Mouse (Mus musculus) heart, postnatal 0 days (tissue): ENCODE measurements at regions not wholly inside any gene's neighbourhood (a gene's known extent, or its start where the extent isn't known, plus 50 kb on each side); places are given as distances from the start of the nearest gene placed in this dataset.
A peak's percentile ranks its signal among the peaks of the same experiment; 100 is the strongest.

Source experiments
- ATAC-seq: fragments of 200-750 bp; cut with Nextera tagmentation; 2 replicates; pipeline ENCODE4 v1.8.0; 2017; ENCODE audit warnings: low read depth, moderate number of reproducible peaks, moderate library complexity; ENCODE audit not compliant: insufficient read depth
- DNase-seq: peaks from one replicate; pipeline ENCODE4 v3.0.0-alpha.2; 2016; ENCODE audit warnings: low spot score
- H3K27ac ChIP-seq: fragments of 300-500 bp; sonication (generic); 2 replicates; pipeline ENCODE4 v1.5.1; 2014; ENCODE audit warnings: low read depth, mild to moderate bottlenecking
- H3K27me3 ChIP-seq: fragments of 300-500 bp; sonication (generic); 2 replicates; pipeline ENCODE4 v1.6.1; 2014; ENCODE audit warnings: low read length, mixed read lengths; ENCODE audit not compliant: control insufficient read depth, insufficient read depth
- H3K36me3 ChIP-seq: fragments of 300-500 bp; sonication (generic); replicated peaks from 2 replicates; pipeline ENCODE4 v1.6.1; 2014; ENCODE audit warnings: low read length, mixed read lengths; ENCODE audit not compliant: control insufficient read depth, insufficient read depth
- H3K4me1 ChIP-seq: fragments of 300-500 bp; sonication (generic); 2 replicates; pipeline ENCODE4 v1.6.1; 2014; ENCODE audit warnings: antibody characterized with exemption; ENCODE audit not compliant: control insufficient read depth, insufficient read depth
- H3K4me2 ChIP-seq: fragments of 300-500 bp; sonication (generic); 2 replicates; pipeline ENCODE4 v1.6.1; 2014; ENCODE audit warnings: low read depth, mild to moderate bottlenecking, low read length, moderate library complexity
- H3K4me3 ChIP-seq: fragments of 300-500 bp; sonication (generic); 2 replicates; pipeline ENCODE4 v1.5.1; 2014; ENCODE audit warnings: low read depth, low read length
- H3K9ac ChIP-seq: fragments of 300-500 bp; sonication (generic); replicated peaks from 2 replicates; pipeline ENCODE4 v1.6.1; 2014; ENCODE audit warnings: low read depth, low read length, mixed read lengths
- H3K9me3 ChIP-seq: fragments of 300-500 bp; sonication (generic); replicated peaks from 2 replicates; pipeline ENCODE4 v1.6.1; 2016; ENCODE audit warnings: low read length; ENCODE audit not compliant: control insufficient read depth
- CTCF ChIP-seq: IDR thresholded peaks from 2 replicates; pipeline ENCODE4 v1.5.1; 2016; ENCODE audit warnings: antibody characterized with exemption, control low read depth, low read depth
- EP300 ChIP-seq: IDR thresholded peaks from 2 replicates; pipeline ENCODE4 v1.6.1; 2016; ENCODE audit warnings: antibody characterized with exemption, low read depth
- WGBS: fragments of 180-500 bp; shearing (Covaris S2); extraction: QIAGEN DNeasy Blood & Tissue Kit; methylation state at CpG from one replicate; pipeline ENCODE4 v1.1.7; 2014; 5-methylcytosine and 5-hydroxymethylcytosine counted together

- no peak overlapping the region for H3K27ac ChIP-seq
- no peak for TF ChIP-seq CTCF
- no peak for TF ChIP-seq EP300
- H3K4me3 ChIP-seq, result no peak overlapping the region
- H3K9me3 ChIP-seq, result no peaks in the 10 kb centered on the region
- 76% methylated on average over 16 of the region's 16 CpGs for WGBS
- H3K27me3 ChIP-seq, result no peaks in the 10 kb centered on the region
- no peak for ATAC-seq
- H3K9ac ChIP-seq, result no peak overlapping the region
- DNase-seq, result no peak
- H3K36me3 ChIP-seq, result no peaks in the 10 kb centered on the region
- no peak overlapping the region for H3K4me2 ChIP-seq
- no peaks in the 10 kb centered on the region for H3K4me1 ChIP-seq
These were observed 187.5 kb downstream of the Gpat3 start for GRCm38 (mm10) chr5:101032968-101033367.

GRCm38 (mm10) chr5:101032147-101032900 is 186.8 kb downstream of the Gpat3 start:
- no peak for TF ChIP-seq EP300
- no peak for TF ChIP-seq CTCF
- no peaks in the 10 kb centered on the region for H3K9me3 ChIP-seq
- DNase-seq (no peak), ATAC-seq (no peak)
- no peak overlapping the region for H3K4me2 ChIP-seq
- H3K27me3 ChIP-seq, result no peaks in the 10 kb centered on the region
- no peaks in the 10 kb centered on the region for H3K36me3 ChIP-seq
- H3K4me1 ChIP-seq, result no peaks in the 10 kb centered on the region
- H3K4me3 ChIP-seq, result no peak overlapping the region
- WGBS, result 77% methylated on average over 12 of the region's 12 CpGs
- no peak overlapping the region for H3K9ac ChIP-seq
- H3K27ac ChIP-seq, result no peak overlapping the region

GRCm38 (mm10) chr5:101024796-101025195 is 179.3 kb downstream of the Gpat3 start:
- no peak for TF ChIP-seq EP300
- no peak for TF ChIP-seq CTCF
- no peak overlapping the region for H3K27ac ChIP-seq
- WGBS, result 43% methylated on average over 5 of the region's 5 CpGs
- no peak overlapping the region for H3K4me2 ChIP-seq
- no peak overlapping the region for H3K4me3 ChIP-seq
- no peak for DNase-seq
- no peaks in the 10 kb centered on the region for H3K27me3 ChIP-seq
- H3K36me3 ChIP-seq, result no peaks in the 10 kb centered on the region
- ATAC-seq, result no peak
- H3K9ac ChIP-seq, result no peak overlapping the region
- H3K4me1 ChIP-seq, result no peaks in the 10 kb centered on the region
- no peaks in the 10 kb centered on the region for H3K9me3 ChIP-seq

- no peak for DNase-seq
- Histone ChIP-seq H3K9me3 (no peaks in the 10 kb centered on the region), H3K4me1 (no peaks in the 10 kb centered on the region), H3K36me3 (no peaks in the 10 kb centered on the region), H3K4me2 (no peak overlapping the region), H3K27me3 (no peaks in the 10 kb centered on the region), H3K27ac (no peak overlapping the region), H3K9ac (no peak overlapping the region), H3K4me3 (no peak overlapping the region)
- WGBS, result 77% methylated on average over 8 of the region's 8 CpGs
- no peak for ATAC-seq
- TF ChIP-seq CTCF, result no peak
- TF ChIP-seq EP300, result no peak
These were observed 178.3 kb downstream of the Gpat3 start for GRCm38 (mm10) chr5:101023784-101024183.

- 13% methylated on average over 11 of the region's 11 CpGs for WGBS
- DNase-seq (peak; percentile 57), ATAC-seq (no peak; the same call in 1 of the 2 replicates)
- Histone ChIP-seq H3K27ac (no peak overlapping the region), H3K9ac (no peak overlapping the region), H3K36me3 (no peaks in the 10 kb centered on the region), H3K4me1 (no peaks in the 10 kb centered on the region), H3K4me3 (no peak overlapping the region), H3K27me3 (no peaks in the 10 kb centered on the region), H3K9me3 (no peaks in the 10 kb centered on the region), H3K4me2 (0 out of 2 replicates have a peak overlapping the region, but pooled peaks have one; percentile 23)
- TF ChIP-seq EP300 (no peak), CTCF (peak; percentile 96)
These were observed 175.3 kb downstream of the Gpat3 start for GRCm38 (mm10) chr5:101020784-101021183.

- DNase-seq (no peak), ATAC-seq (no peak)
- Histone ChIP-seq H3K27me3 (no peaks in the 10 kb centered on the region), H3K27ac (no peak overlapping the region), H3K36me3 (no peaks in the 10 kb centered on the region), H3K9me3 (no peaks in the 10 kb centered on the region), H3K4me3 (no peak overlapping the region), H3K4me2 (no peak overlapping the region), H3K4me1 (no peaks in the 10 kb centered on the region), H3K9ac (no peak overlapping the region)
- no peak for TF ChIP-seq CTCF
- TF ChIP-seq EP300, result no peak
- WGBS, result 53% methylated on average over 5 of the region's 5 CpGs
These were observed 168.3 kb downstream of the Gpat3 start for GRCm38 (mm10) chr5:101013844-101014243.
